Mouse (Mus musculus): ENCODE results near the gene Terf2. TPM values are rescaled to one million over a fixed set of nuclear protein-coding genes. Genes with fewer than 3 reads are reported as not detected.

Terf2 gene
- polyA plus RNA-seq, 1 experiment from 2014 or later: 18.8 TPM

DNA sequence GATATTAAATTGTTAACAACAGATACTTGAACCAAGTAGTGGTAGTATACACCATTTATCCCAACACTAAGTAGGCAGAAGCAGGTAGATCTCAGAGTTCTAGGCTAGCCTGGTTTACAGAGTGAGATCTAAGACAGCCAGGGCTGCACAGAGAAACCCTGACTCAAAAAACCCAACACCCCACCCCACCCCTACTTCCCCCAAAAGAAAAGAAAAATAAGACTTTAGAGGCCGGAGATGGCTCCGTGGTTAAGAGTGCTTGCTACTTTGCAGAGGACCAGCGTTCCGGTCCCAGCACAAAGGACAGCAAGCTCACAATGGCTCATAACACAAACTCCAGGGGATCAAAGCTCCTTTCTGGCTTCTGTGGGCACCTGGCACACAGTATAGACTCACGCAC is 10.3 kb downstream of the Terf2 start:
- Histone ChIP-seq H3K4me3 (ENCODE audit: low read depth, low read length) (no peak overlapping the region), H3K27me3 (ENCODE audit: control insufficient read depth, insufficient read depth, low read length) (no peaks in the 10 kb centered on the region), H3K27ac (replicated peaks; ENCODE audit: low read depth, low read length) (no peak overlapping the region), H3K4me1 (ENCODE audit: control insufficient read depth, insufficient read depth, low read length) (no peaks in the 10 kb centered on the region), H3K9ac (ENCODE audit: low read length) (no peak overlapping the region), H3K9me3 (ENCODE audit: control insufficient read depth, low read length) (no peaks in the 10 kb centered on the region; the same call in 1 of the 2 replicates), H3K4me2 (ENCODE audit: low read depth, severe bottlenecking) (no peak overlapping the region), H3K36me3 (ENCODE audit: control insufficient read depth, insufficient read depth, low read length) (peaks cover 24% of the 10 kb centered on the region)
- DNase-seq (ENCODE audit: low spot score) (no peak), ATAC-seq (ENCODE audit: insufficient number of reproducible peaks, low FRiP score, low TSS enrichment, low read depth) (no peak)
- WGBS: 98% methylated on average over 5 of the region's 5 CpGs

- WGBS: 95% methylated on average over 17 of the region's 17 CpGs
- Histone ChIP-seq H3K9me3 (ENCODE audit: control insufficient read depth, low read length) (no peaks in the 10 kb centered on the region; the same call in 1 of the 2 replicates), H3K4me1 (ENCODE audit: control insufficient read depth, insufficient read depth, low read length) (no peaks in the 10 kb centered on the region), H3K9ac (ENCODE audit: low read length) (no peak overlapping the region), H3K27ac (replicated peaks; ENCODE audit: low read depth, low read length) (no peak overlapping the region), H3K36me3 (ENCODE audit: control insufficient read depth, insufficient read depth, low read length) (peaks cover 22% of the 10 kb centered on the region), H3K27me3 (ENCODE audit: control insufficient read depth, insufficient read depth, low read length) (no peaks in the 10 kb centered on the region), H3K4me2 (ENCODE audit: low read depth, severe bottlenecking) (no peak overlapping the region), H3K4me3 (ENCODE audit: low read depth, low read length) (no peak overlapping the region)
- ATAC-seq (ENCODE audit: insufficient number of reproducible peaks, low FRiP score, low TSS enrichment, low read depth) (no peak), DNase-seq (ENCODE audit: low spot score) (no peak)
These were observed 11.0 kb downstream of the Terf2 start for GRCm38 (mm10) chr8:107085358-107085757.

- H3K9ac ChIP-seq (ENCODE audit: low read length): no peak overlapping the region
- no peaks in the 10 kb centered on the region; the same call in 1 of the 2 replicates for H3K4me1 ChIP-seq (ENCODE audit: control insufficient read depth, insufficient read depth, low read length)
- H3K27ac ChIP-seq (replicated peaks; ENCODE audit: low read depth, low read length): no peak overlapping the region
- no peak overlapping the region for H3K4me3 ChIP-seq (ENCODE audit: low read depth, low read length)
- ATAC-seq (ENCODE audit: insufficient number of reproducible peaks, low FRiP score, low TSS enrichment, low read depth) (no peak), DNase-seq (ENCODE audit: low spot score) (no peak)
- no peaks in the 10 kb centered on the region for H3K27me3 ChIP-seq (ENCODE audit: control insufficient read depth, insufficient read depth, low read length)
- H3K9me3 ChIP-seq (ENCODE audit: control insufficient read depth, low read length): no peaks in the 10 kb centered on the region
- 92% methylated on average over 7 of the region's 7 CpGs for WGBS
- peaks cover 24% of the 10 kb centered on the region for H3K36me3 ChIP-seq (ENCODE audit: control insufficient read depth, insufficient read depth, low read length)
- H3K4me2 ChIP-seq (ENCODE audit: low read depth, severe bottlenecking): no peak overlapping the region
These were observed 20.0 kb downstream of the Terf2 start for GRCm38 (mm10) chr8:107076239-107076888.

- no peak overlapping the region for H3K4me3 ChIP-seq (ENCODE audit: low read depth, low read length)
- H3K27ac ChIP-seq (replicated peaks; ENCODE audit: low read depth, low read length): no peak overlapping the region
- H3K4me1 ChIP-seq (ENCODE audit: control insufficient read depth, insufficient read depth, low read length): no peaks in the 10 kb centered on the region; the same call in 1 of the 2 replicates
- DNase-seq (ENCODE audit: low spot score): no peak
- 91% methylated on average over 1 of the region's 1 CpGs for WGBS
- no peak for ATAC-seq (ENCODE audit: insufficient number of reproducible peaks, low FRiP score, low TSS enrichment, low read depth)
- H3K9me3 ChIP-seq (ENCODE audit: control insufficient read depth, low read length): no peaks in the 10 kb centered on the region
- H3K36me3 ChIP-seq (ENCODE audit: control insufficient read depth, insufficient read depth, low read length): peaks cover 21% of the 10 kb centered on the region
- no peak overlapping the region for H3K4me2 ChIP-seq (ENCODE audit: low read depth, severe bottlenecking)
- H3K27me3 ChIP-seq (ENCODE audit: control insufficient read depth, insufficient read depth, low read length): no peaks in the 10 kb centered on the region
- H3K9ac ChIP-seq (ENCODE audit: low read length): no peak overlapping the region
These were observed 22.2 kb downstream of the Terf2 start for GRCm38 (mm10) chr8:107074128-107074527.

GRCm38 (mm10) chr8:107073706-107074105 is 22.6 kb downstream of the Terf2 start:
- Histone ChIP-seq H3K9ac (ENCODE audit: low read length) (no peak overlapping the region), H3K27ac (replicated peaks; ENCODE audit: low read depth, low read length) (no peak overlapping the region), H3K27me3 (ENCODE audit: control insufficient read depth, insufficient read depth, low read length) (no peaks in the 10 kb centered on the region), H3K4me1 (ENCODE audit: control insufficient read depth, insufficient read depth, low read length) (no peaks in the 10 kb centered on the region; the same call in 1 of the 2 replicates), H3K36me3 (ENCODE audit: control insufficient read depth, insufficient read depth, low read length) (peaks cover 21% of the 10 kb centered on the region), H3K4me3 (ENCODE audit: low read depth, low read length) (no peak overlapping the region), H3K4me2 (ENCODE audit: low read depth, severe bottlenecking) (no peak overlapping the region), H3K9me3 (ENCODE audit: control insufficient read depth, low read length) (no peaks in the 10 kb centered on the region)
- DNase-seq (ENCODE audit: low spot score) (no peak), ATAC-seq (ENCODE audit: insufficient number of reproducible peaks, low FRiP score, low TSS enrichment, low read depth) (no peak)
- 79% methylated on average over 4 of the region's 4 CpGs for WGBS

DNA sequence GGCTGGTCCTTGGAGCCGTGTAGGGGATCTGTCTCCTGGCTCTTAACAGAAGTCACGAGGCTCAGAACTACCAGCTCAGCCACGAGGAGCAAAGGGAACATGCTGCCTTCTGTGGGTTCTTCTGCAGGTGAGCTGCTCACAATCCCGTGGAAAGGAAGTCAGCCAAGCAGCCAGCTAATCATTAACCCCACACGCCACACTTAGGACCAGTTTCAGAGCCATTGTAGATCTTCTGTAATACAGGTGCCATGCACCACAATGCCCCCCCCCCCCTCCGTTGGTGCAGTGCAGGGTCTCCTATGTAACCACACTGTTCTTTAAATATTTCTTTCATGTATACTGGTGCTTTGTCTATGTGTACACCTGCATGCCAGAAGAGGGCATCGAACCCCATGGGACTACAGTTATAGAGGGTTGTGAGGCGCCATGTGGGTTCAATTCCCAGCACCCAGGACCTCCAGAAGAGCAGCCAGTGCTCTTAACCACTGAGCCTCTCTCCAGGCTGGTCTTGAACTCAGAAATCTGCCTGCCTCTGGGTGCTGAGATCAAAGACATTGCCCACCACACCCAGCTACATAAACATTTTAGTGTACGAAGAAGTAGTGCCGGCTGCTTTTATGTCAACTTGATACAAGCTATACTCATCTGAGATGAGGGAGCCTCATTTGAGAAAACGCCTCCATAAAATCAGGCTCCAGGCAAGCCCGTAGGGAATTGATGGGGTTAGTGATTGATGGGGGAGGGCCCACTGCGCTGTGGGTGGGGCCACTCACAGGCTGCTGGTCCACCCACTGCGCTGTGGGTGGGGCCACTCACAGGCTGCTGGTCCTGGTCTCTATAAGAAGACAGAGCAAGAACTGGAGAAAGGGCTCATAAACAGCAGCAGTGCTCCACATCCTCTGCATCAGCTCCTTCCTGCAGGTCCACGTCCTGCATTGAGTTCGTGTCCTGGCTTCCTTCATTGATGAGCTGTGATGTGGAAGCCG is 30.5 kb downstream of the Terf2 start, which contains the start of gene Tmed6:
Tmed6 (minus strand) TSS at position 134 of the 986 bp plus-strand sequence.
- Histone ChIP-seq H3K36me3 (ENCODE audit: control insufficient read depth, insufficient read depth, low read length) (no peaks in the 10 kb centered on the region), H3K27me3 (ENCODE audit: control insufficient read depth, insufficient read depth, low read length) (no peaks in the 10 kb centered on the region), H3K4me1 (ENCODE audit: control insufficient read depth, insufficient read depth, low read length) (no peaks in the 10 kb centered on the region), H3K9ac (ENCODE audit: low read length) (no peak within 1 kb of the TSS), H3K9me3 (ENCODE audit: control insufficient read depth, low read length) (no peaks in the 10 kb centered on the region), H3K27ac (replicated peaks; ENCODE audit: low read depth, low read length) (no peak within 1 kb of the TSS), H3K4me2 (ENCODE audit: low read depth, severe bottlenecking) (no peak within 1 kb of the TSS), H3K4me3 (ENCODE audit: low read depth, low read length) (no peak within 1 kb of the TSS)
- ATAC-seq (ENCODE audit: insufficient number of reproducible peaks, low FRiP score, low TSS enrichment, low read depth): no peak
- DNase-seq (ENCODE audit: low spot score): no peak
- 63% methylated on average over 17 of the region's 17 CpGs for WGBS

- no peak for DNase-seq (ENCODE audit: low spot score)
- 88% methylated on average over 1 of the region's 1 CpGs for WGBS
- Histone ChIP-seq H3K36me3 (ENCODE audit: control insufficient read depth, insufficient read depth, low read length) (peaks cover 6% of the 10 kb centered on the region), H3K27ac (replicated peaks; ENCODE audit: low read depth, low read length) (no peak overlapping the region), H3K4me1 (ENCODE audit: control insufficient read depth, insufficient read depth, low read length) (peaks cover 2% of the 10 kb centered on the region; the same call in 1 of the 2 replicates), H3K9me3 (ENCODE audit: control insufficient read depth, low read length) (no peaks in the 10 kb centered on the region), H3K4me3 (ENCODE audit: low read depth, low read length) (no peak overlapping the region), H3K9ac (ENCODE audit: low read length) (no peak overlapping the region), H3K27me3 (ENCODE audit: control insufficient read depth, insufficient read depth, low read length) (no peaks in the 10 kb centered on the region), H3K4me2 (ENCODE audit: low read depth, severe bottlenecking) (no peak overlapping the region)
- ATAC-seq (ENCODE audit: insufficient number of reproducible peaks, low FRiP score, low TSS enrichment, low read depth): no peak
These were observed 33.7 kb downstream of the Terf2 start for GRCm38 (mm10) chr8:107062613-107063012.

- 0% methylated on average over 33 of the region's 33 CpGs for WGBS
These were observed 39.4 kb downstream of the Terf2 start for GRCm38 (mm10) chr8:107056973-107057369.

More at GRCm38 (mm10) chr8:107056973-107057369, 39.4 kb downstream of the Terf2 start:
- ATAC-seq (ENCODE audit: insufficient number of reproducible peaks, low FRiP score, low TSS enrichment, low read depth) (peak; percentile 65; the same call in 1 of the 2 replicates), DNase-seq (ENCODE audit: low spot score) (no peak)
- Histone ChIP-seq H3K4me1 (ENCODE audit: control insufficient read depth, insufficient read depth, low read length) (peaks cover 5% of the 10 kb centered on the region; the same call in 1 of the 2 replicates), H3K27me3 (ENCODE audit: control insufficient read depth, insufficient read depth, low read length) (no peaks in the 10 kb centered on the region), H3K9ac (ENCODE audit: low read length) (peak overlapping the region; percentile 55), H3K36me3 (ENCODE audit: control insufficient read depth, insufficient read depth, low read length) (peaks cover 19% of the 10 kb centered on the region), H3K4me3 (ENCODE audit: low read depth, low read length) (peak overlapping the region; percentile 79), H3K4me2 (ENCODE audit: low read depth, severe bottlenecking) (peak overlapping the region; percentile 92), H3K27ac (replicated peaks; ENCODE audit: low read depth, low read length) (no peak overlapping the region), H3K9me3 (ENCODE audit: control insufficient read depth, low read length) (no peaks in the 10 kb centered on the region)

All from limb, embryonic 11.5 days (tissue).